7 mouse cellular contexts compared by ENCODE assay signal in genomic region chr9:23378731-23379170, GRCm38 (mm10).
DNase-seq lines count a peak whose midpoint lies in the region; ATAC-seq and TF ChIP-seq lines count a peak whose summit lies in the region.

No protein-coding gene starts in this region.

- no peaks in the 10 kb centered on the region for H3K36me3 ChIP-seq in lung, embryonic 14.5 days (ENCODE audit: insufficient read depth)
- no peaks in the 10 kb centered on the region for H3K36me3 ChIP-seq in embryonic facial prominence, embryonic 13.5 days
- H3K36me3 ChIP-seq in limb, embryonic 12.5 days, result no peaks in the 10 kb centered on the region

- no peaks in the 10 kb centered on the region for H3K9me3 ChIP-seq in lung, embryonic 14.5 days (ENCODE audit: low read depth, low read length)
- no peaks in the 10 kb centered on the region for H3K9me3 ChIP-seq in embryonic facial prominence, embryonic 13.5 days
- H3K9me3 ChIP-seq in limb, embryonic 12.5 days, result no peaks in the 10 kb centered on the region

- no peak overlapping the region for H3K9ac ChIP-seq in lung, embryonic 14.5 days
- no peak overlapping the region for H3K9ac ChIP-seq in embryonic facial prominence, embryonic 13.5 days
- no peak overlapping the region for H3K9ac ChIP-seq in limb, embryonic 12.5 days (replicated peaks)

- no peaks in the 10 kb centered on the region for H3K27me3 ChIP-seq in lung, embryonic 14.5 days (ENCODE audit: insufficient read depth, low read length)
- no peaks in the 10 kb centered on the region for H3K27me3 ChIP-seq in embryonic facial prominence, embryonic 13.5 days
- H3K27me3 ChIP-seq in limb, embryonic 12.5 days, result no peaks in the 10 kb centered on the region

- TF ChIP-seq POLR2A in lung, adult 2 months (IDR thresholded peaks at IDR 0.05; ENCODE audit: borderline replicate concordance, extremely low read depth, low read depth, low read length), result no peak

- ATAC-seq in lung, embryonic 14.5 days (ENCODE audit: insufficient read depth), result peak; percentile 50; the same call in 1 of the 2 replicates
- ATAC-seq in embryonic facial prominence, embryonic 13.5 days (ENCODE audit: insufficient number of reproducible peaks, insufficient read depth, low FRiP score, low TSS enrichment, low read depth), result peak; percentile 43; the same call in 1 of the 2 replicates
- ATAC-seq in limb, embryonic 12.5 days (ENCODE audit: insufficient number of reproducible peaks, insufficient read depth, low FRiP score, low TSS enrichment, low read depth), result peak; percentile 77

- WGBS in lung, embryonic 14.5 days, result 27% methylated on average over 6 of the region's 6 CpGs
- WGBS in lung, adult 2 months, result 35% methylated on average over 6 of the region's 6 CpGs
- WGBS in embryonic facial prominence, embryonic 13.5 days, result 24% methylated on average over 6 of the region's 6 CpGs
- WGBS in limb, embryonic 12.5 days, result 16% methylated on average over 6 of the region's 6 CpGs

- peak; percentile 49 for DNase-seq in lung, embryonic 14.5 days
- no peak for DNase-seq in lung, adult 2 months
- peak; percentile 18 for DNase-seq in gastrocnemius, postnatal 25 days
- DNase-seq in liver, result no peak
- no peak for DNase-seq in ovary, postnatal 14 days (ENCODE audit: low spot score)

- H3K4me2 ChIP-seq in lung, embryonic 14.5 days, result no peak overlapping the region
- peak overlapping the region; percentile 18; the same call in 1 of the 2 replicates for H3K4me2 ChIP-seq in embryonic facial prominence, embryonic 13.5 days
- H3K4me2 ChIP-seq in limb, embryonic 12.5 days, result peak overlapping the region; percentile 30

- H3K4me1 ChIP-seq in lung, embryonic 14.5 days (ENCODE audit: insufficient read depth), result peaks cover 27% of the 10 kb centered on the region
- no peaks in the 10 kb centered on the region for H3K4me1 ChIP-seq in lung, adult 2 months (ENCODE audit: control insufficient read depth, insufficient read depth, low read length)
- H3K4me1 ChIP-seq in embryonic facial prominence, embryonic 13.5 days, result peaks cover 24% of the 10 kb centered on the region
- H3K4me1 ChIP-seq in limb, embryonic 12.5 days (replicated peaks), result peaks cover 22% of the 10 kb centered on the region

- no peak for TF ChIP-seq CTCF in lung, embryonic 14.5 days (IDR thresholded peaks at IDR 0.05; ENCODE audit: low read depth)
- no peak for TF ChIP-seq CTCF in lung, adult 2 months (IDR thresholded peaks at IDR 0.05; ENCODE audit: insufficient read depth, low read length)

- no peak overlapping the region for H3K4me3 ChIP-seq in lung, embryonic 14.5 days (ENCODE audit: low read depth, low read length)
- no peak overlapping the region for H3K4me3 ChIP-seq in lung, adult 2 months (replicated peaks; ENCODE audit: extremely low read depth, low read depth, low read length)
- no peak overlapping the region for H3K4me3 ChIP-seq in embryonic facial prominence, embryonic 13.5 days
- H3K4me3 ChIP-seq in limb, embryonic 12.5 days (replicated peaks), result no peak overlapping the region

- peak overlapping the region; percentile 39 for H3K27ac ChIP-seq in lung, embryonic 14.5 days (ENCODE audit: low read depth)
- peak overlapping the region; percentile 81 for H3K27ac ChIP-seq in embryonic facial prominence, embryonic 13.5 days
- peak overlapping the region; percentile 89 for H3K27ac ChIP-seq in limb, embryonic 12.5 days

Comparison
In these comparisons a context has a peak if more than half of its experiments do, and no peak if none do; other contexts are left out.
1. DNase-seq: peak in lung, embryonic 14.5 days (single experiment) and gastrocnemius, postnatal 25 days (single experiment); none in lung, adult 2 months (single experiment), liver (single experiment) and ovary, postnatal 14 days (single experiment).
2. H3K27ac ChIP-seq: peak in every context shown above with its lines; median percentile 89 in limb, embryonic 12.5 days; 81 in embryonic facial prominence, embryonic 13.5 days; 39 in lung, embryonic 14.5 days.
3. Peak in every context shown above with its lines, with median percentiles within 50 percentile points of each other: ATAC-seq.